Mouse (Mus musculus) Patski (cell line): Measurements from ENCODE around the gene Oit3. TPM values are rescaled to one million over a fixed set of nuclear protein-coding genes. Genes with fewer than 3 reads are reported as not detected.
"Not testable (repeated sequence)": the region's sequence is repeated elsewhere in the genome, so short reads cannot be mapped to it uniquely, and the experiment has no call there.

Experiments
- ATAC-seq: fragments of 100-300 bp; one replicate; pipeline ENCODE4 v1.8.0; 2021
- CTCF ChIA-PET: fragments of 350-600 bp; sonication (Branson Sonifier 250); formaldehyde crosslinking; loops from one replicate; lab custom pipeline; 2022; ENCODE audit warnings: inconsistent platforms; lab: Charles Lee
- POLR2A ChIA-PET: fragments of 350-600 bp; sonication (Branson Sonifier 250); formaldehyde crosslinking; loops from one replicate; lab custom pipeline; 2022; ENCODE audit warnings: antibody characterized with exemption, inconsistent platforms; lab: Charles Lee
- DNase-seq: peaks from one replicate; pipeline ENCODE4 v3.0.0-alpha.2; 2011; ENCODE audit warnings: low read depth, low spot score
- H3K27me3 ChIP-seq: fragments of 371-371 bp; one replicate; pipeline ENCODE4 v1.5.1; 2021
- CTCF ChIP-seq: fragments of 100-300 bp; IDR thresholded peaks from one replicate; pipeline ENCODE4 v1.5.1; 2021
- in situ Hi-C: fragments of 300-500 bp; cut with MboI; formaldehyde crosslinking; loops from 3 replicates; pipeline ENCODE4 v1.11.1; 2018; ENCODE audit warnings: low pct_unique_long_range_greater_than_20kb, mixed read lengths
- polyA plus RNA-seq: library from polyadenylated mRNA; unstranded; gene quantifications from one replicate; pipeline ENCODE4 v1.2.3, GENCODE M21; 2021

Oit3 gene
- polyA plus RNA-seq, 1 experiment from 2014 or later, result 1.2 TPM

GRCm38 (mm10) chr10:59403793-59404149 is 37.8 kb downstream of the Oit3 start:
- POLR2A ChIA-PET, result no interaction called here
- in situ Hi-C loops, result no loop called here

DNA sequence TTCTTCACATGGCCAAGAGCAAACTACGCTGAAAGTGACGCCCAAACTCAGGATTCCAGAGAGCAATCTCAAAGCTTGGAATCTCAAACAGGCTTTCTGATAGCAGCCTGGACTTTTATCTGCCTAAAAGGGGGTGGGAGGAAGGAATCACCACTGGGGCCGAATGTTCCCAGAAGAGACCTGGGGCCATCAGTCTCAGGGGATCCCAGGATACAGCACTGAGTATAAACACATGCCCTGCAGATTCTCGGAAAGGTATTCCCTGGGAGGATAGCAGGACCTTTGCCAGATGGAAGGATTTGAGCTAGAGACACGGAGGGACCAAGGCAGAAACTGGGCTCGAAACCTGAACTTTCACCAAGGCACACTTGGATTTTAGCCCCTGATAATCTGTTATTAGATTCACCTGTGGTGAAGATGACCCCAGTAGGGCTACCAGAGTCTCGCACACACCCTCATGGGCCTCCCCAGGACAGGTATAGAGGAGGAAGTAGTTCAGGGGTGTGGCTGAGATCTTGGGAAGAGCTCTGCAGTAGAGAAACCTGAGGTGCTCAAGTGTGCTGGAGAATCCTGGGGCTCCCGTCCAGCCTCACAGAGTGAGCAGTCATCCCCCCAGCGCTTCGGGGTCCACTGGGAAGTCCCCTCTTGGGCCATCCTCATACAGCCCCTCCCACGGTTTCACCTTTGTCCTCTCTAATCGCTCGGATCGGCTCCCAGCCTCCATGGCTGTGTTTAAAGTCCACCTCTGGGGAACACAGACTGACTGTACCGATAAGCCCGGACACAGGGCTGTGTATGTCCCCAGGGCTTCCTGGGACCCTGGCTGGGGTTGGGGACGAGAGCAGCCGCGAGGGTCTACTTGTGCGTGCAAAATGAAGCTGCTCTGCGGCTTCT is 38.4 kb downstream of the Oit3 start, which contains the start of gene Pla2g12b:
Pla2g12b (plus strand) TSS at position 762 of the 894 bp plus-strand sequence.
- DNase-seq, result no peak
- TF ChIP-seq CTCF, result no peak
- ATAC-seq, result no peak
- ChIA-PET CTCF (no interaction called here), POLR2A (interaction anchor here (0.6 kb wide), 1 partner anchor 461 kb away, joined by 6 read pairs; no protein-coding TSS in a partner anchor)
- H3K27me3 ChIP-seq, result no peaks in the 10 kb centered on the region
- in situ Hi-C loops, result no loop called here

More at GRCm38 (mm10) chr10:59403793-59404149, 37.8 kb downstream of the Oit3 start:
- no peaks in the 10 kb centered on the region for H3K27me3 ChIP-seq
- DNase-seq, result no peak
- no peak for ATAC-seq
- CTCF ChIA-PET, result no interaction called here
- no peak for TF ChIP-seq CTCF

DNA sequence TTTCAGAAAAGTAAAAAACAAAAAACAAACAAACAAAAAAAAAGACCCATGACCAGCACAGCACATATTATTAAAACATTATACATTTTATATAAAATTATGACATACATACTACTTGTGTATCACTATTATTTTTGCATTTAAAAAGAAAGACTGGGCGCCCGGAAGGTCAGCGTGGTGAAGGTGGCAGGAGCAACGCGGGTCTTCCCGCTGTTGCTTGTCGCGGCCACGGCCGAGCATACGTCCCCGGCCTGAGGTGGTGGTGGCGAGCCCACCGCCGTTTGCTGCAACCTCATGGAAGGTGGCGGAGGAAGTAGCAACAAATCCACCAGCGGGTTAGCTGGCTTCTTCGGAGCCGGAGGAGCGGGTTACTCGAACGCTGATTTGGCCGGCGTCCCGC is 46.1 kb downstream of the Oit3 start, which contains the start of gene Gm10273:
Gm10273 (plus strand) TSS at position 172 of the 400 bp plus-strand sequence.
- in situ Hi-C loops, ATAC-seq, H3K27me3 ChIP-seq, CTCF ChIA-PET, POLR2A ChIA-PET, DNase-seq: not testable (repeated sequence)

- no peaks in the 10 kb centered on the region for H3K27me3 ChIP-seq
- ChIA-PET CTCF (no interaction called here), POLR2A (no interaction called here)
- in situ Hi-C loops, result no loop called here
- DNase-seq (no peak), ATAC-seq (no peak)
- TF ChIP-seq CTCF, result no peak
Measured at GRCm38 (mm10) chr10:59391907-59392306, 49.7 kb downstream of the Oit3 start.

DNA sequence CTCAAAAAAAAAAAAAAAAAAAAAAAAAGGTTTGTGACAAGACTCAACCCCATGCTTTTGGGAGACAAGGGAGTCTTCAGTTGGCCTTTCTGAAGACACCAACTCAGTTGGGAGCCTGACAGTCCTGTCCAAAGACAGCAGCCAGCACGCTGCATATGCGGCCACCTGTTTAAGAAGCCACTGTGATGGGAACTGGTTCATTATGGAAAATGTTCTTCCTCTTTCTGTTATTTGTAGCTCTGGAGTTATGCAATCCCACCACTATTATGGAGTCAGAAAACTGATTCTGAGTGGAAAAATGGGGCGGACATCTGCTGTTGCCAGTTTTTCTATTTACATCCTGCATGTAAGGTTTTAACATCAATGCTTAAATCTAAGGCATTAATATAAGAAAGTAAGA is 51.9 kb downstream of the Oit3 start:
- no peak for TF ChIP-seq CTCF
- DNase-seq (no peak), ATAC-seq (no peak)
- ChIA-PET CTCF (interaction anchor here (1.3 kb wide), 1 partner anchor 13 kb away, joined by 4 read pairs; no protein-coding TSS in a partner anchor), POLR2A (no interaction called here)
- H3K27me3 ChIP-seq, result no peaks in the 10 kb centered on the region
- in situ Hi-C loops, result no loop called here

DNA sequence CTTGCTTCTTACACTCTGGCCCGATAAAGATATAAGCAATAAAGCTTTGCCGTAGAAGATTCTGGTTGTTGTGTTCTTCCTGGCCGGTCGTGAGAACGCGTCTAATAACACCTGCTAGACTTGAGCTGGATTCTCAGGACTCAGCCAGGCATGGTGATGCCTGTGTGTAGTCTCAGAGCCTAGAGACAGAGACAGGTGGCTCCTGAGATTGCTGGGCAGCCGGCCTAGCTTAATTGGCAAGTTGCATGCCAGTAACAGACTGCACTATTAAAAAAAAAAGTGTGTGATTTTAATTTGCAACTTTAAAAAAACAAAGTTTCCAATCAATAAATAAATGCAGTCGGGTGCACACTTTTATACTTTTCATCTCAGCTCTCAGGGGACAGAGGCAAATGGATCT is 54.6 kb downstream of the Oit3 start:
- H3K27me3 ChIP-seq, result no peaks in the 10 kb centered on the region
- no peak for TF ChIP-seq CTCF
- no peak for DNase-seq
- in situ Hi-C loops, result no loop called here
- ChIA-PET POLR2A (no interaction called here), CTCF (interaction anchor here (1.0 to 1.1 kb wide), 2 partner anchors 18 to 76 kb away, joined by 3 read pairs; no protein-coding TSS in a partner anchor)
- ATAC-seq, result no peak

DNA sequence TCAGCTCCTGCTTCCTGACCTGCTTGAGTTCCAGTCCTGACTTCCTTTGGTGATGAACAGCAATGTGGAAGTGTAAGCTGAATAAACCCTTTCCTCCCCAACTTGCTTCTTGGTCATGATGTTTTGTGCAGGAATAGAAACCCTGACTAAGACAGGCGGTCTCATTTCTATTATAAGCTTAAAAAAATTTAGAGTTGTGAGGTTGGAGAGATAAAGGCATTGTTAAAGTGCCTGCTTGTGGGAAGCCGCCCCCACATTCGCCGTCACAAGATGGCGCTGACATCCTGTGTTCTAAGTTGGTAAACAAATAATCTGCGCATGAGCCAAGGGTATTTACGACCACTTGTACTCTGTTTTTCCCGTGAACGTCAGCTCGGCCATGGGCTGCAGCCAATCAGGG is 60.0 kb downstream of the Oit3 start:
- in situ Hi-C loops, POLR2A ChIA-PET, H3K27me3 ChIP-seq, CTCF ChIA-PET, DNase-seq, ATAC-seq: not testable (repeated sequence)

GRCm38 (mm10) chr10:59380411-59380821 is 61.2 kb downstream of the Oit3 start:
- CTCF ChIA-PET, result interaction anchor here (1.5 kb wide), 1 partner anchor 10 kb away, joined by 3 read pairs; no protein-coding TSS in a partner anchor
- no peak for DNase-seq
- ATAC-seq, result no peak
- POLR2A ChIA-PET, result interaction anchor here (1.6 kb wide), 1 partner anchor 12 kb away, joined by 3 read pairs; no protein-coding TSS in a partner anchor
- no peak for TF ChIP-seq CTCF
- in situ Hi-C loops, result no loop called here
- H3K27me3 ChIP-seq, result no peaks in the 10 kb centered on the region

- H3K27me3 ChIP-seq, result no peaks in the 10 kb centered on the region
- ChIA-PET POLR2A (interaction anchor here (1.6 kb wide), 1 partner anchor 11 kb away, joined by 3 read pairs; no protein-coding TSS in a partner anchor), CTCF (interaction anchor here (1.4 to 1.5 kb wide), 2 partner anchors 10 to 12 kb away, joined by 3 to 4 read pairs; no protein-coding TSS in a partner anchor)
- DNase-seq (no peak), ATAC-seq (no peak)
- in situ Hi-C loops, result no loop called here
- TF ChIP-seq CTCF, result no peak
Measured at GRCm38 (mm10) chr10:59379927-59380326, 61.7 kb downstream of the Oit3 start.

DNA sequence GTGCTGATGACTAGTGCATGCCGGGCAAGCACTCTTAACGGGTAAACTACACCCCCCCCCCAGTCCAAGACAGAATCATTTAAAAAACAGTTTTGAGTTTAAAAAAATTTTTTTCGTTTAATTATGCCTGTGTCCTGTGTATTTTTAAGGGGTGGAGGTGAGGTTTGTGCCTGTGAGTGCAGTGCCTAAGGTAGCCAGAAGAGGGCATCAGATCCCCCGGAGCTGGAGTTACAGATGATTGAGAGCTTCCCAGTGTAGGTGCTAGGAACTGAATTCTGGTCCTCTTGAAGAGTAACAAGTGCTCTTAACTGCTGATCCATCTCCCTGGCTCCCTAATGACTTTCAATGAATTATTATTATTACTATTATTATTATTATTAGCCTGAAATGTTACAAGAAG is 62.9 kb downstream of the Oit3 start:
- in situ Hi-C loops, result no loop called here
- DNase-seq, result no peak
- TF ChIP-seq CTCF, result peak; percentile 51
- ChIA-PET POLR2A (interaction anchor here (0.7 to 1.6 kb wide), 2 partner anchors 10 to 176 kb away, joined by 3 to 5 read pairs; no protein-coding TSS in a partner anchor), CTCF (interaction anchor here (1.4 kb wide), 1 partner anchor 11 kb away, joined by 4 read pairs; no protein-coding TSS in a partner anchor)
- ATAC-seq, result no peak
- H3K27me3 ChIP-seq, result no peaks in the 10 kb centered on the region
